Mouse (Mus musculus): Measurements from ENCODE around the gene Pak4. TPM values are rescaled to one million over a fixed set of nuclear protein-coding genes. Genes with fewer than 3 reads are reported as not detected.
A peak's percentile ranks its signal among the peaks of the same experiment; 100 is the strongest.

Gene Pak4
- polyA plus RNA-seq, 1 experiment from 2014 or later = 23.3 TPM

DNA sequence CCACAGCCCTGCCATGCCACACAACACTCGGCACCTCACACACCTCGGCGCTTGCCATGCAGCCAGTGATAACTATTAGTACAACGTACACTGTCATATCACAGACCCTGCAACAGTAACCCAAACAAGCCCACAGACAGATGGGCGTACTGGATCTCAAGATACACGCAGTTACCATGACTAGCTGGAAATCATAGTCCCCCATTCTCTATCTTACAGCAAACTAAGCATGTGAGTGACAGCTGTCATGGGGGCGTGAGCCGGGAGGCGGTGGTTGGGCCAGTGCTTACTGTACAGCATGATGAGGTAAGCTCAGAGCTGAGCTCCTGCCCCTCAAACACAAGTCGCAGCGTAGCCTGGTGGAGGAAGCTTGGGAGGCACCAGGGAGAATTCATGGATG lies 22.4 kb downstream of the Pak4 start:
- Histone ChIP-seq H3K9ac (no peak overlapping the region), H3K4me1 (replicated peaks) (peaks cover 72% of the 10 kb centered on the region), H3K4me2 (no peak overlapping the region), H3K27me3 (no peaks in the 10 kb centered on the region), H3K4me3 (no peak overlapping the region), H3K36me3 (no peaks in the 10 kb centered on the region), H3K9me3 (replicated peaks) (no peaks in the 10 kb centered on the region), H3K27ac (no peak overlapping the region; the same call in 1 of the 2 replicates)
- WGBS = 80% methylated on average over 11 of the region's 11 CpGs
- no peak for ATAC-seq (replicated peaks; ENCODE audit: insufficient number of reproducible peaks, insufficient read depth, low FRiP score, low read depth)

DNA sequence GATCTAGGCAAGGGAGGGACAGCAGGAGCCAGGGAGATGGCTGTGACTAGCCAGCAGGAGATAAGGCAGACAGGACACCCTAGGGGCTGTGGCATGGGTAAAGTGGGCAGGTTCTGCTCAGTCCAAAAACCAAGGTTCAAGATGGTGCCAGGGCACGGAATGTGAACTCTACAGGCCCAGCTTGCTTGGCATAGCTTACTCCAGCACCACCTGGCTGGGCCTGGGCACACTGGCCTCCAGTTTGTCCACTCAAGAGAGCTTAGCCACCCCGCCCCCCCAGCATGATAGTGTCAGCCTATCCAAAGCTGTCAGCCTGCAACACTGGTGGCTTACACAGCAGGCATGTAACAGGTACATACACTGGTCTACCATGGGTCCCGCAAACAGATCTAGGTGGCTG lies 24.7 kb downstream of the Pak4 start:
- no peak overlapping the region for H3K4me3 ChIP-seq
- H3K27me3 ChIP-seq = no peaks in the 10 kb centered on the region
- H3K9me3 ChIP-seq (replicated peaks) = no peaks in the 10 kb centered on the region
- no peaks in the 10 kb centered on the region; the same call in 1 of the 2 replicates for H3K36me3 ChIP-seq
- WGBS = 93% methylated on average over 3 of the region's 3 CpGs
- no peak overlapping the region for H3K9ac ChIP-seq
- peaks cover 65% of the 10 kb centered on the region for H3K4me1 ChIP-seq (replicated peaks)
- no peak for ATAC-seq (replicated peaks; ENCODE audit: insufficient number of reproducible peaks, insufficient read depth, low FRiP score, low read depth)
- no peak overlapping the region for H3K27ac ChIP-seq
- no peak overlapping the region for H3K4me2 ChIP-seq

DNA sequence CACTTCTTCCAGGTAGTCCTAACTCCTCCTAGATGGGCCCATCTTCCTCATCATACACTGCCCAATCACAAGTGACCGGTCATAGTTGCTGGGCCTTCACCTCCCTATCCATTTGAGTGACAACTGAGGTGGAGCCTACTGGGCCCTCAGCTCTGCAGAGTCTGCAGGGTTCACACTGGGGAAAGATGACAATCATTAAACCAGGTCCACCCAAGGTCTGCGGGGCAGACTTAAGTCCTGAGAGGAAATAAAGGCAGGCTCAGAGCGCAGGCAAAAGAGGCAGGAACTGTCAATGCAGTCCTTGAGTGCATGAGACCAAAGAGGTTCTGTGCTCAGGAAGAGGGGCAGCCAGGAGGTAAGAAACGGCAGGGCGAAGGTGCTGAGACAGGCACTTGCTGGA lies 25.3 kb downstream of the Pak4 start:
- Histone ChIP-seq H3K9ac (no peak overlapping the region), H3K27ac (no peak overlapping the region)

DNA sequence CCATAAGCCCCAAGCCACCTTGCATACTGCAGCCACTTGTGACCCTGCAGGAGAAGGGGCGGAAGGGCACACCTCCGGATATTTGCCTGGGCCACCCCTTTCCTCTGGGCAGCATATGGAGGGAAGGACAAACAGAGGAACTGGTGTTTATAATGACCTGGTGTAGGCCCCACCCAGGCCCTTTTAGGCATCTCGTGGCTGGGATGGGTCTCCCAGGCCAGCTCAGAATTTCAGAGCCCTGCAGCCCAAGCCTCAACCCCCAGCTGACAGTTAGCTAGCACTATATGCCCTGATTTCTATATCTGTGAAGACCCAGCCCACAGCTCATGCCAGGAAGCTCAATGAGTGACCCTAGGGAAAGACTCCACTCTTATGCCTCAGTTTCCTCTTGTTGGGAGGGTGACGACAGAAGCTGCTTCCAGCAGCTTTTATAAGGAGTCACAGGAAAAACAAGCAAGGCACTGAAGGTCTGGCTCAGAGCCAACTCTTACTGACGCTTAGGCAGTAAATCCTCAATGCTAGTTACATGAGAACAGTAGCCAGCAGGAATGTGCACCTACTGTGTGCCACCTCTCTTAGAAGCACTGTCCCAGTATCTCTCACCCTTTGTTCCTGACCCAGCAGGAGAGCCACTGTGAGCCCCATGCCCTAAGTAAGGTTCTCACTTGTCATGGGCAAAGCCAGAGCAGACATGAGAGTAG lies 26.9 kb downstream of the Pak4 start:
- Histone ChIP-seq H3K4me3 (no peak overlapping the region), H3K36me3 (peaks cover 18% of the 10 kb centered on the region), H3K4me1 (replicated peaks) (peaks cover 44% of the 10 kb centered on the region), H3K27me3 (no peaks in the 10 kb centered on the region), H3K27ac (peak overlapping the region; percentile 63), H3K4me2 (no peak overlapping the region), H3K9ac (peak overlapping the region; percentile 16; the same call in 1 of the 2 replicates), H3K9me3 (replicated peaks) (no peaks in the 10 kb centered on the region)
- ATAC-seq (replicated peaks; ENCODE audit: insufficient number of reproducible peaks, insufficient read depth, low FRiP score, low read depth) = no peak
- WGBS = 32% methylated on average over 5 of the region's 5 CpGs

More for the DNA sequence above, 25.3 kb downstream of the Pak4 start:
- Histone ChIP-seq H3K36me3 (peaks cover 3% of the 10 kb centered on the region), H3K4me3 (no peak overlapping the region), H3K4me1 (replicated peaks) (peaks cover 60% of the 10 kb centered on the region), H3K9me3 (replicated peaks) (no peaks in the 10 kb centered on the region), H3K27me3 (no peaks in the 10 kb centered on the region), H3K4me2 (no peak overlapping the region)
- WGBS = 77% methylated on average over 5 of the region's 5 CpGs
- ATAC-seq (replicated peaks; ENCODE audit: insufficient number of reproducible peaks, insufficient read depth, low FRiP score, low read depth) = no peak

DNA sequence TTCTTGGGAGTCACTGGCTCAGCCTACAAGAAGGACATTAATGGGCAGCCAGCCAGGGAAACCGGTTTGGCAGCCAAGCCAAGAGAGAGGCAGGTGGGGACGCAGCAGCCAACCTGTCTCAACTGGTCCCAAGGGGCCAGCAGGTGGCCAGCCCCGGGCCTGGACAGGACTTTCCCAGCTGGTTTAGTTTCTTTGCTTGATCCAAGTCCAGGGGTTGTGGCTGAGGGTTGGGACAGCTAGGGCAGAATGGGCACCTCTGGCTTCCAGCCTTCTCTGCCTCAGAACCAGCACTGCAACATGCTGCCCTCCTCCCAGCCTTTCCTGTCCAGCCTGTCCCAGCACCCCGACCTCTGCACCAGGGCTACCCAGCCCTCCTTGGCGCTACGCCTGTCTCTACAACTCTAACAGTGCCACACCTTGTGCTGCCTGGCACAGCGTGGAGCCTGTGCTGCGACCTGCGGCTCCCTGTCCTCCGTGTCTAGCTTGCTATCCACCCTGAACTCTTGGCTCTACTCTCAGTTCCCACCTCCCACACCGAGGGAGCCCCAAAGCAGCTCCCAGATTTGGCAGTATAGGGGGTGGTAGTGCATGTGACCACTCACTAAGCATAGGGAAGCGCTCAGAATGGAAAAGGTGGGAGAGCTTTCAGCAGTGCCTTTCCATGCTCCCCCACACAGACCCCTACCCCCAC lies 27.5 kb downstream of the Pak4 start:
- peaks cover 23% of the 10 kb centered on the region for H3K36me3 ChIP-seq
- no peaks in the 10 kb centered on the region for H3K9me3 ChIP-seq (replicated peaks)
- H3K27ac ChIP-seq = peak overlapping the region; percentile 63
- no peak overlapping the region for H3K4me2 ChIP-seq
- ATAC-seq (replicated peaks; ENCODE audit: insufficient number of reproducible peaks, insufficient read depth, low FRiP score, low read depth) = no peak; the same call in 1 of the 2 replicates
- peak overlapping the region; percentile 16; the same call in 1 of the 2 replicates for H3K9ac ChIP-seq
- H3K27me3 ChIP-seq = no peaks in the 10 kb centered on the region
- 57% methylated on average over 12 of the region's 12 CpGs for WGBS
- H3K4me1 ChIP-seq (replicated peaks) = peaks cover 41% of the 10 kb centered on the region
- no peak overlapping the region for H3K4me3 ChIP-seq

DNA sequence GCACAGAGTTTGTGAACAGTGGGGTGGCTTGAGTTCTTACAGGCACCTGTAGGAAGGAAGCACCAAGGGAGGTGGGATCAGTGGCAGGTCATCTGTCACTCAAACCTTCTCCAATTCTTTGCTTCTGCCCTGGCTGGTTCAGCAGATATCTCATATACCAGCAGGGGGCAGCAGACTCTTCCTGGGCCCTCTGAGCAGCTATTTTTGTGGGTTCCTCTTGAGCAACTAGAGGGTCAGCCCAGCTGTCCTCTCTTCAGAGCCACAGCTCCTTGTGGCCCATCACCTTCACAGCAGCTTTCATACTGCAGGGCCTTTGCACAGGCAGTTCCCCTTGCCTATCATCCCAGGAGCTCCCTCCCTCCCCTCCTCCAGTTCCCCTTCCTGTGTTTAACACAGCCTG lies 29.7 kb downstream of the Pak4 start:
- H3K4me2 ChIP-seq = no peak overlapping the region
- H3K27ac ChIP-seq = no peak overlapping the region
- no peaks in the 10 kb centered on the region for H3K27me3 ChIP-seq
- H3K9me3 ChIP-seq (replicated peaks) = no peaks in the 10 kb centered on the region
- H3K36me3 ChIP-seq = peaks cover 39% of the 10 kb centered on the region
- no peak overlapping the region for H3K9ac ChIP-seq
- ATAC-seq (replicated peaks; ENCODE audit: insufficient number of reproducible peaks, insufficient read depth, low FRiP score, low read depth) = no peak
- H3K4me1 ChIP-seq (replicated peaks) = peaks cover 40% of the 10 kb centered on the region
- no peak overlapping the region for H3K4me3 ChIP-seq

DNA sequence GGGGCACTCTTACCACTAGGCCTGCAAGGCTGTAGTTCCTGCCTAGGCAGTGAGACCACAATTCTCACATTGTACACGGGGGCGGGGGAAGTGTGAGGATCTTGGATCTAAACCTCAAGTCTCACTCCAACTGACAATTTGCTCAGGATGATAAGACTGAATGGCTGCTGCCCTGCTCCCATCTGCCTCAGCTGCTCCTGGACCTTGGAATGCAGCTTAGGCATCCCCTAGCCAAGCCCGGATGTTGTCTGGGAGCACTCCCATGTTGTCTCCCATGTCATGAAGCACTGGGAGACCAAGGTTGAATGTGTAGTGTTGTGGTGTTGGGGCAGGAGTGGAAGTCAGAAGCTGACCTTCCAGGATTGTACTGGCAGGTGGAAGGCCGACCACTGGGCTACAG lies 30.4 kb downstream of the Pak4 start:
- no peak overlapping the region for H3K27ac ChIP-seq
- no peak for ATAC-seq (replicated peaks; ENCODE audit: insufficient number of reproducible peaks, insufficient read depth, low FRiP score, low read depth)
- H3K9me3 ChIP-seq (replicated peaks) = no peaks in the 10 kb centered on the region
- WGBS = 78% methylated on average over 4 of the region's 4 CpGs
- no peak overlapping the region for H3K9ac ChIP-seq
- H3K36me3 ChIP-seq = peaks cover 46% of the 10 kb centered on the region
- peaks cover 33% of the 10 kb centered on the region for H3K4me1 ChIP-seq (replicated peaks)
- H3K27me3 ChIP-seq = no peaks in the 10 kb centered on the region
- no peak overlapping the region for H3K4me3 ChIP-seq
- H3K4me2 ChIP-seq = no peak overlapping the region

DNA sequence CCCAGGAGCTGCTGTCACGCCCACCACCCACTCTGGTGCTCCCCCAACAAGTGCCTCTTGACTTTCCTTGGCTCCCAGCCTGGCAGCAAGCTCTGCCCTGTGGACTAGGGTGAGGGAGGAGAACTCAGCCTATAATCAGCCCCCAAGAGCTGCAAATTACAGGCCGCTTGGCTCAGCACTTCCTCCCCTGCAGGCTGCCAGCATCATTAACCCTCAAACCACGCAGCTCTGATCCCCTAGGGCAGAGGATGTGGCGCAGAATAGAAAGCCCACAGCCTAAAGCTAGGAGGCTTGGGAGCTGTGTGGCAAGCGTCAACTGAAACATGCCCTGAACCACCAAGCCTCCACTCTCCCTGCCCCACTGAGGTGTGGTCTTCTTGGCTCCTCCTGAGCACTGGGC lies 32.6 kb downstream of the Pak4 start:
- Histone ChIP-seq H3K9ac (no peak overlapping the region), H3K4me1 (replicated peaks) (peaks cover 14% of the 10 kb centered on the region), H3K36me3 (peaks cover 50% of the 10 kb centered on the region), H3K4me2 (no peak overlapping the region), H3K4me3 (no peak overlapping the region), H3K9me3 (replicated peaks) (no peaks in the 10 kb centered on the region), H3K27me3 (no peaks in the 10 kb centered on the region), H3K27ac (peak overlapping the region; percentile 42; the same call in 1 of the 2 replicates)
- no peak for ATAC-seq (replicated peaks; ENCODE audit: insufficient number of reproducible peaks, insufficient read depth, low FRiP score, low read depth)
- WGBS = 69% methylated on average over 5 of the region's 5 CpGs

DNA sequence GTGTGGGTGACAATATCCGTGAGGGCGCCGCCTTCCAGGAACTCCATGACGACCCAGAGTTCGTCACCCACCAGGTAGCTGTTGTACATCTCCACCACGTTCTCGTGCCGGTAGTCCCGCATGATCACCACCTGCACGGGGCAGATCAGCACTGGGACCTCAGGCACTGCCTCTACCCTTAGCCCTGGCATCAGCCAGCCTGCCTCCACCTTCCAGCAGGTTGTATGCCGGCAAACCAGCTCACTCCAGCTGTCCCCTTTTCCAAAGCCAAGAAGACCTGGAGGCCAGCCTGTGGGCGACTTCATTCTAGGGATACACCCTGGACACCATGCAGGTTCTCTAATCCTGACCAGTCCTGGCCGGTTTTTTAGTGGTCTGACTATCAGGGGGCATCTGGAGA lies 35.0 kb downstream of the Pak4 start:
- no peak overlapping the region for H3K4me3 ChIP-seq
- H3K36me3 ChIP-seq = peaks cover 66% of the 10 kb centered on the region
- no peak overlapping the region for H3K4me2 ChIP-seq
- H3K4me1 ChIP-seq (replicated peaks) = peaks cover 9% of the 10 kb centered on the region
- ATAC-seq (replicated peaks; ENCODE audit: insufficient number of reproducible peaks, insufficient read depth, low FRiP score, low read depth) = no peak
- H3K9ac ChIP-seq = no peak overlapping the region
- no peaks in the 10 kb centered on the region for H3K27me3 ChIP-seq
- H3K9me3 ChIP-seq (replicated peaks) = no peaks in the 10 kb centered on the region
- no peak overlapping the region for H3K27ac ChIP-seq
- WGBS = 93% methylated on average over 13 of the region's 13 CpGs

DNA sequence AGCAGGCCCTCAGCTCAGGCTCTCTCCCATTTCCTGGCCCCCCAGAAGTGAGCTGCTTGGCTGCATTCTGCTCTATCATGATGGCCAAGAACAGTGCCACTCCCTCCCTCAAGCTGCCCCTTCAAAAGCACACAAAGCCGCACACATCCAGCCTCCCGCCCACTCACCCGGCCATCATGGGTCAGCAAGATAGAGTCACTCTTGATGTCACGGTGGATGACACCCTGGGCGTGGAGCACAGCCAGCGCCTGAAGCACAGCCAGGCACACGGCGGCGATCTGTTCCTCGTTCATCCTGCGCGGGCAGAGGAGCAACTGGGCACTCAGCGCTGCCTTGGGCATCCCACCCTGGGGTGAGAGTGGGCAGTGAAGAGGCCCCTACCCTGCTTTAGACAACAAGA lies 35.6 kb downstream of the Pak4 start:
- Histone ChIP-seq H3K4me1 (replicated peaks) (peaks cover 13% of the 10 kb centered on the region), H3K4me2 (no peak overlapping the region), H3K27me3 (no peaks in the 10 kb centered on the region), H3K9ac (no peak overlapping the region), H3K27ac (no peak overlapping the region), H3K36me3 (peaks cover 60% of the 10 kb centered on the region), H3K4me3 (no peak overlapping the region), H3K9me3 (replicated peaks) (no peaks in the 10 kb centered on the region)
- no peak for ATAC-seq (replicated peaks; ENCODE audit: insufficient number of reproducible peaks, insufficient read depth, low FRiP score, low read depth)
- WGBS = 87% methylated on average over 13 of the region's 13 CpGs

DNA sequence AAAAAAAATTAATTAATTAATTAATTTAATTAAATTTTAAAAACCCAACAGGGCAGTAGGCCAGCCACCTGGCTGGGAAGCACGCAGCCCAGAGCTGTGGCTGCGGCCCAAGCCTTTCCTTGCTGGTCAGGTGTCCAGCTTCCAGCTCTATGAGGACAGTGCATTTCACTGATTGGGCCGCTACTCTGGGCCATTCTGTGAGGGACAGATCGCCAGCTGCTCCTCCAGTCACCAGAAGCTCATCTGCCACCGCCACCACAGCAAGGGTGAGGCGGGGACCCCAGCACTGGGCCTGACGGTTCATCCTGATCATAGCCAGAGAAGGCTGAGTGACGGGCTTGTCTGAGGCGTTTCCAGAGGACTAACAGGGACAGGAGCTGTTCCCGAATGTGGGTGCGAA lies 36.0 kb downstream of the Pak4 start:
- Histone ChIP-seq H3K4me2 (no peak overlapping the region), H3K27ac (no peak overlapping the region), H3K4me1 (replicated peaks) (peaks cover 13% of the 10 kb centered on the region), H3K9ac (no peak overlapping the region), H3K4me3 (no peak overlapping the region), H3K36me3 (peaks cover 56% of the 10 kb centered on the region), H3K27me3 (no peaks in the 10 kb centered on the region), H3K9me3 (replicated peaks) (no peaks in the 10 kb centered on the region)
- 88% methylated on average over 11 of the region's 11 CpGs for WGBS
- ATAC-seq (replicated peaks; ENCODE audit: insufficient number of reproducible peaks, insufficient read depth, low FRiP score, low read depth) = no peak

DNA sequence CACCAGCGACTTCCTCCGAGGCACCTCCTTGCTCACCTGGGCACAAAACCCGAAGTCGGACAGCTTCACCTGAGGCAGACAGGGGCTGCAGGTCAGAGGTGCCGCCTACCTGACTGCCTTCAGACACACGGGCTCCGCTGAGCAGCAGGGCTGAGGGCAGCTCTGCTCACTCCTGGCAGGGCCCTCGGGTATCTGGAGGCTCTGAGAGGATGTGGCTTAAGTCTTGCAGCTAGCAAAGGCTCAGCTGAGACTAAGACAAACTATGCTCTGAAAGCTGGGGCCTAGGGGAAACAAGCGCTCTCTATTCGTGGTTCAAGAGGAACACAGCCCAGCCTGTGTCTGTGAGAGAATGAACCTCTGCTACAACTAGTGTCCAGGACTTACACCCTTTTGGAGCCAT lies 37.1 kb downstream of the Pak4 start:
- Histone ChIP-seq H3K4me3 (no peak overlapping the region), H3K9ac (no peak overlapping the region), H3K4me2 (no peak overlapping the region), H3K4me1 (replicated peaks) (peaks cover 16% of the 10 kb centered on the region), H3K27me3 (no peaks in the 10 kb centered on the region), H3K9me3 (replicated peaks) (no peaks in the 10 kb centered on the region), H3K36me3 (peaks cover 45% of the 10 kb centered on the region), H3K27ac (no peak overlapping the region)
- no peak for ATAC-seq (replicated peaks; ENCODE audit: insufficient number of reproducible peaks, insufficient read depth, low FRiP score, low read depth)
- WGBS = 90% methylated on average over 10 of the region's 10 CpGs

Data from heart, embryonic 15.5 days (tissue).